Mouse (Mus musculus): ENCODE results near the gene Ano6.

- TF ChIP-seq POLR2A (IDR thresholded peaks at IDR 0.05; ENCODE audit: control insufficient read depth, low read depth, low read length) (no peak), CTCF (IDR thresholded peaks at IDR 0.05; ENCODE audit: control insufficient read depth, insufficient read depth, insufficient replicate concordance, low read depth, low read length) (no peak)
Measured at GRCm38 (mm10) chr15:95797144-95797983, 6.7 kb downstream of the Ano6 start.

Data from testis, adult 2 months (tissue).